Mouse (Mus musculus) heart, postnatal 4 days (tissue): Measurements from ENCODE around the gene Gm39566. TPM values are rescaled to one million over a fixed set of nuclear protein-coding genes. Genes with fewer than 3 reads are reported as not detected.

ENCODE experiments used
- total RNA-seq, 2 experiments: library from RNA; stranded (reverse); gene quantifications; 2 replicates each; pipeline ENCODE4 v1.2.3; 2021

Gm39566 gene
- total RNA-seq, 2 experiments from 2014 or later = not detected

Other genes with a start within 250 kb of the Gm39566 start
- gene Wrap53, start 235.0 kb downstream of the Gm39566 start, total RNA-seq = 1 to 10 TPM; 5.8 to 7.0 TPM
- 10 to 100 TPM; 41.6 to 46.1 TPM for gene Trp53, start 234.9 kb downstream of the Gm39566 start, total RNA-seq
- 10 to 100 TPM; 27.0 to 29.1 TPM for gene Atp1b2, start 209.4 kb downstream of the Gm39566 start, total RNA-seq
- gene Shbg, start 197.4 kb downstream of the Gm39566 start, total RNA-seq = not detected
- 1 to 10 TPM; 5.3 to 6.7 TPM for gene Sat2, start 193.3 kb downstream of the Gm39566 start, total RNA-seq
- gene Fxr2, start 182.3 kb downstream of the Gm39566 start, total RNA-seq = 10 to 100 TPM; 81.4 to 83.6 TPM
- not detected for gene Sox15, start 160.0 kb downstream of the Gm39566 start, total RNA-seq
- 10 to 100 TPM; 34.3 to 36.3 TPM for gene Mpdu1, start 152.7 kb downstream of the Gm39566 start, total RNA-seq
- gene Cd68, start 149.1 kb downstream of the Gm39566 start, total RNA-seq = 1 to 10 TPM; 4.0 to 6.0 TPM
- gene Eif4a1, start 142.9 kb downstream of the Gm39566 start, total RNA-seq = 100 to 1,000 TPM; 535 to 537 TPM
- gene Senp3, start 133.2 kb downstream of the Gm39566 start, total RNA-seq = 10 to 100 TPM; 58.0 to 61.3 TPM
- gene Tnfsf13, start 129.5 kb downstream of the Gm39566 start, total RNA-seq = 1 to 10 TPM; 2.3 to 2.6 TPM
- gene Tnfsf12, start 119.4 kb downstream of the Gm39566 start, total RNA-seq = 10 to 100 TPM; 13.7 to 16.4 TPM
- 1 to 10 TPM; 1.9 to 3.0 TPM for gene Tnfsfm13, start 119.2 kb downstream of the Gm39566 start, total RNA-seq
- gene Polr2a, start 56.7 kb downstream of the Gm39566 start, total RNA-seq = 10 to 100 TPM; 53.7 TPM
- not detected for gene Slc35g3, start 53.3 kb downstream of the Gm39566 start, total RNA-seq
- gene Zbtb4, start 49.4 kb downstream of the Gm39566 start, total RNA-seq = 10 to 100 TPM; 34.1 to 36.8 TPM
- 1 to 10 TPM; 3.1 to 5.1 TPM for gene Chrnb1, start 19.4 kb downstream of the Gm39566 start, total RNA-seq
- gene Fgf11, start 13.4 kb downstream of the Gm39566 start, total RNA-seq = 1 to 10 TPM; 3.1 to 3.7 TPM
- under 1 TPM; 0.60 to 0.92 TPM for gene Tmem102, start 9.7 kb downstream of the Gm39566 start, total RNA-seq
- not detected for gene Spem2, start 3.2 kb upstream of the Gm39566 start, total RNA-seq
- not detected for gene Spem1, start 6.9 kb upstream of the Gm39566 start, total RNA-seq
- gene Nlgn2, start 22.5 kb upstream of the Gm39566 start, total RNA-seq = 10 to 100 TPM; 11.0 to 11.6 TPM
- gene Tmem256, start 23.2 kb upstream of the Gm39566 start, total RNA-seq = 100 to 1,000 TPM; 143 to 166 TPM
- 10 to 100 TPM; 59.7 to 59.9 TPM for gene Plscr3, start 31.1 kb upstream of the Gm39566 start, total RNA-seq
- not detected for gene Tnk1, start 43.4 kb upstream of the Gm39566 start, total RNA-seq
- gene Tmem95, start 62.7 kb upstream of the Gm39566 start, total RNA-seq = not detected
- 1 to 10 TPM; 3.3 TPM for gene Kctd11, start 66.1 kb upstream of the Gm39566 start, total RNA-seq
- 1 to 10 TPM; 2.8 to 3.2 TPM for gene Acap1, start 80.2 kb upstream of the Gm39566 start, total RNA-seq
- 1 to 10 TPM; 5.2 to 6.2 TPM for gene 2810408A11Rik, start 85.7 kb upstream of the Gm39566 start, total RNA-seq
- gene Neurl4, start 85.8 kb upstream of the Gm39566 start, total RNA-seq = 10 to 100 TPM; 45.8 to 48.5 TPM
- gene Gps2, start 98.6 kb upstream of the Gm39566 start, total RNA-seq = 10 to 100 TPM; 29.6 to 33.0 TPM
- 100 to 1,000 TPM; 550 to 556 TPM for gene Eif5a, start 106.7 kb upstream of the Gm39566 start, total RNA-seq
- 10 to 100 TPM; 24.8 to 35.7 TPM for gene Ybx2, start 120.5 kb upstream of the Gm39566 start, total RNA-seq
- gene Slc2a4, start 132.9 kb upstream of the Gm39566 start, total RNA-seq = 100 to 1,000 TPM in 1 of 2 experiments, 10 to 100 TPM in 1; 97.9 to 101 TPM
- under 1 TPM in 1 of 2 experiments, not detected in 1; 0.76 TPM for gene Cldn7, start 149.5 kb upstream of the Gm39566 start, total RNA-seq
- 100 to 1,000 TPM; 132 to 144 TPM for gene Ctdnep1, start 165.9 kb upstream of the Gm39566 start, total RNA-seq
- gene Elp5, start 167.2 kb upstream of the Gm39566 start, total RNA-seq = 10 to 100 TPM; 63.1 to 64.6 TPM
- 100 to 1,000 TPM; 271 TPM for gene Gabarap, start 175.8 kb upstream of the Gm39566 start, total RNA-seq
- 10 to 100 TPM; 25.0 to 30.3 TPM for gene Phf23, start 180.5 kb upstream of the Gm39566 start, total RNA-seq
- 10 to 100 TPM; 13.1 to 14.0 TPM for gene Dvl2, start 185.3 kb upstream of the Gm39566 start, total RNA-seq
- 100 to 1,000 TPM; 862 to 957 TPM for gene Acadvl, start 200.1 kb upstream of the Gm39566 start, total RNA-seq
- gene Dlg4, start 201.6 kb upstream of the Gm39566 start, total RNA-seq = 10 to 100 TPM; 13.2 to 15.5 TPM
- not detected for gene Asgr1, start 238.8 kb upstream of the Gm39566 start, total RNA-seq